Mouse (Mus musculus): Measurements from ENCODE around the gene Taf3. TPM values are rescaled to one million over a fixed set of nuclear protein-coding genes. Genes with fewer than 3 reads are reported as not detected.

The Taf3 gene
- 8.0 and 9.4 TPM in 2 replicates for polyA plus RNA-seq (2015; fragmentation: Nextera tagmentation; extraction: Ambion mirVana)

GRCm38 (mm10) chr2:10048461-10048860, at the start of gene Taf3:
TSS of gene Taf3 (minus strand) at chr2:10048596.
- Histone ChIP-seq H3K27ac (peak within 1 kb of the TSS; percentile 50; the same call in 1 of the 2 replicates), H3K27me3 (no peaks in the 10 kb centered on the region), H3K4me2 (peak within 1 kb of the TSS; percentile 86), H3K9me3 (replicated peaks) (no peaks in the 10 kb centered on the region), H3K9ac (peak within 1 kb of the TSS; percentile 91), H3K4me1 (replicated peaks) (peaks cover 20% of the 10 kb centered on the region), H3K4me3 (replicated peaks) (peak within 1 kb of the TSS; percentile 99), H3K36me3 (no peaks in the 10 kb centered on the region)
- ATAC-seq (ENCODE audit: low read depth), result peak; percentile 92
- peak; percentile 90 for DNase-seq
- WGBS (ENCODE audit: insufficient replicate concordance), result under 1% methylated on average over 36 of the region's 36 CpGs

- Histone ChIP-seq H3K4me3 (replicated peaks) (no peak overlapping the region), H3K4me1 (replicated peaks) (0 out of 2 replicates have a peak, but pooled peaks cover 5% of the 10 kb centered on the region), H3K9ac (no peak overlapping the region), H3K27me3 (no peaks in the 10 kb centered on the region), H3K9me3 (replicated peaks) (no peaks in the 10 kb centered on the region), H3K36me3 (peaks cover 42% of the 10 kb centered on the region), H3K27ac (0 out of 2 replicates have a peak overlapping the region, but pooled peaks have one; percentile 3), H3K4me2 (no peak overlapping the region)
- peak; percentile 67 for ATAC-seq (ENCODE audit: low read depth)
- DNase-seq, result no peak
- WGBS (ENCODE audit: insufficient replicate concordance), result 76% methylated on average over 14 of the region's 14 CpGs
These were observed 46.1 kb upstream of the Taf3 start for GRCm38 (mm10) chr2:10094327-10095100.

GRCm38 (mm10) chr2:10087256-10087850, 39.0 kb upstream of the Taf3 start:
- Histone ChIP-seq H3K4me3 (replicated peaks) (no peak overlapping the region), H3K4me2 (no peak overlapping the region), H3K9ac (no peak overlapping the region), H3K27ac (no peak overlapping the region), H3K27me3 (no peaks in the 10 kb centered on the region), H3K4me1 (replicated peaks) (peaks cover 24% of the 10 kb centered on the region), H3K9me3 (replicated peaks) (no peaks in the 10 kb centered on the region), H3K36me3 (peaks cover 82% of the 10 kb centered on the region)
- ATAC-seq (ENCODE audit: low read depth) (no peak), DNase-seq (no peak)
- WGBS (ENCODE audit: insufficient replicate concordance), result 82% methylated on average over 8 of the region's 8 CpGs

DNA sequence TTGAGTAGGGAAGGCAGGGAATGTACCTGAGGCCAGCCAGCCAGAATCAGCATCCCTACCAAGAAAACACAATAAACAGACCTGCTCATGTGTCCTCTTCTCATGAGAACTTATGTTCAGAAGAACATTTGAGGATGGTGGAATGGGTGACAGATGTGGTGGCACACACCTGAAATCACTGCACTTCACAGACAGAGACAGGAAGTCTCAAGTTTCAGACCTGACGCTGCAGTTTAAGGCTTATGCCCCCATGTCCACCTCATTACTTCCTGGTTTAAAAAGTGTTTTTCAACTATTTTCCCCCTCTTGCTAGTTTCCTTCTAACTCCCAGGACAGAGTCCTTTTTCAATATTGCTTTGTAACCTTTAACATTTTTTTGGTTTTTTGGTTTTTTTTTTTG, 34.3 kb upstream of the Taf3 start:
- ATAC-seq (ENCODE audit: low read depth) (no peak), DNase-seq (no peak)
- Histone ChIP-seq H3K4me3 (replicated peaks) (no peak overlapping the region; the same call in 1 of the 2 replicates), H3K9me3 (replicated peaks) (no peaks in the 10 kb centered on the region), H3K9ac (no peak overlapping the region), H3K4me2 (no peak overlapping the region), H3K4me1 (replicated peaks) (peaks cover 50% of the 10 kb centered on the region), H3K27ac (no peak overlapping the region), H3K27me3 (no peaks in the 10 kb centered on the region), H3K36me3 (peaks cover 41% of the 10 kb centered on the region)
- 70% methylated on average over 1 of the region's 1 CpGs for WGBS (ENCODE audit: insufficient replicate concordance)

- DNase-seq, result peak; percentile 15
- peak overlapping the region; percentile 78 for H3K4me2 ChIP-seq
- H3K4me1 ChIP-seq (replicated peaks), result peaks cover 57% of the 10 kb centered on the region
- WGBS (ENCODE audit: insufficient replicate concordance), result 58% methylated on average over 5 of the region's 5 CpGs
- H3K9me3 ChIP-seq (replicated peaks), result no peaks in the 10 kb centered on the region
- no peaks in the 10 kb centered on the region for H3K27me3 ChIP-seq
- peak overlapping the region; percentile 96 for H3K9ac ChIP-seq
- peak overlapping the region; percentile 87 for H3K4me3 ChIP-seq (replicated peaks)
- peak overlapping the region; percentile 39; the same call in 1 of the 2 replicates for H3K27ac ChIP-seq
- H3K36me3 ChIP-seq, result peaks cover 31% of the 10 kb centered on the region
- no peak for ATAC-seq (ENCODE audit: low read depth)
These were observed 33.2 kb upstream of the Taf3 start for GRCm38 (mm10) chr2:10081453-10082080.

DNA sequence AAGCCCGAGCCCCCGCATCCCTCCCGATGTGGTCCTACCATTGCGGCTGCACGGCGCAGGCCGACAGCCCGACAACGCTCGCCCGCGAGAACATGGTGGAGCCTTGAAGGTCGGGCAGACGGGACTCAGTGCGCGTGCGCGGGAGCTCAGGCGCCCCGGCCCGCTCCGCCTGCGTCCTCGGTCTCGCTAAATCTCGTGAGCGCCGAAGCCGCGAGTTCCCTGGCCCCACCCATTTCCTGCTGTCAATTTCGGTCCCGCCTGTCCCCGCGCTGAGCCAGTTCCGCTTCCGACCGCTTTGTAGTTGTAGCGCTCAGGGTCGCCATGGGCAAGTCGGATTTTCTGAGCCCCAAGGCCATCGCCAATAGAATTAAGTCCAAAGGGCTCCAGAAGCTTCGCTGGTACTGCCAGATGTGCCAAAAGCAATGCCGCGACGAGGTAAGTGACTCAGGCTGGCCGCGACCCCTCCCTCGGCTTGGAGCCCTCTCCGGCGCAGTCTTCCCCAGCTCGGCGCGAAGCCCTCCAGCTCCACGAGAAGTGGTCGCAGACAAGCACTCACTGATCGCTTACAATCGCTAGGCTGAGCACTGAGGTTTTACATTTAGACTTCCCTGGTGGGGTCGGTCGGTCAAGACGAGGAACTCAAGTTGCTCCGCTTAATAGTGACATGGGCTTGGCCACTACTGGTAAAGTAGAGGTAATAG, 32.1 kb upstream of the Taf3 start, which contains the start of the genes Atp5c1 and Kin:
TSS of gene Atp5c1 (minus strand) at position 201 of the 701 bp plus-strand sequence.
TSS of gene Kin (plus strand) at position 284 of the 701 bp plus-strand sequence.
- H3K9me3 ChIP-seq (replicated peaks), result no peaks in the 10 kb centered on the region
- no peaks in the 10 kb centered on the region for H3K27me3 ChIP-seq
- H3K36me3 ChIP-seq, result peaks cover 30% of the 10 kb centered on the region
- DNase-seq, result peak; percentile 95
- ATAC-seq (ENCODE audit: low read depth), result peak; percentile 91
- under 1% methylated on average over 61 of the region's 61 CpGs for WGBS (ENCODE audit: insufficient replicate concordance)
- peaks cover 64% of the 10 kb centered on the region for H3K4me1 ChIP-seq (replicated peaks)
- peak within 1 kb of the TSS; percentile 96 for H3K9ac ChIP-seq
- peak within 1 kb of the TSS; percentile 78 for H3K4me2 ChIP-seq
- H3K27ac ChIP-seq, result peak within 1 kb of the TSS; percentile 85
- peak within 1 kb of the TSS; percentile 87 for H3K4me3 ChIP-seq (replicated peaks)

DNA sequence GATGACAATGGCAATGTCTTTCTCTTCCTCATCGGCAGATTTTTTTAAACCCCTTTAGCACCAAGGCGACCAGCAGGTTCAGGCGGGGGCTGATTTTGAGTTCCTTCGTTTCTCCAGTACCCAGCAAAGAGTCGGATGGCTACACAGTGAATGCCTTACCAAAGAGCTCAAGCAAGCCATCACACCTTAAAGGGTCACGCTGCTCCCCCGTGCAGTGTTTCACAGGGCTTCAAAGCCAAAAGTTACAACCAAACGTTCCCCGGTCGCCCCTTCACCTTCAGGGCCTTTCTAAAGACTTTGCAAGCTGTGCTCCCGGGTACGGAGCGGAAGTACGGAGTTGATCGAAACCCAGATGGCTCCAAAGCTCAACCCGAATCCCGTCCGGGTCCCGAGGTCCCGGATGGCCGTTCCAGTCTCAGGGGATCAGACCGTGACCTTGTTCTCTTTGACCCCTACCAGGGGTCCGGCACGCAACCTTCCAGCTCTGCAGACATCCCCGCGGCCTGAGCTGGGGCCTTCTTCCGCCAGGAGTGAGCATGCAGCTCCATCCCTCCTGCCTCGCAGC, 31.4 kb upstream of the Taf3 start:
- H3K4me3 ChIP-seq (replicated peaks), result peak overlapping the region; percentile 87
- no peaks in the 10 kb centered on the region for H3K27me3 ChIP-seq
- DNase-seq (no peak), ATAC-seq (ENCODE audit: low read depth) (peak; percentile 41)
- peaks cover 29% of the 10 kb centered on the region for H3K36me3 ChIP-seq
- peak overlapping the region; percentile 96 for H3K9ac ChIP-seq
- peaks cover 64% of the 10 kb centered on the region for H3K4me1 ChIP-seq (replicated peaks)
- under 1% methylated on average over 28 of the region's 28 CpGs for WGBS (ENCODE audit: insufficient replicate concordance)
- H3K4me2 ChIP-seq, result peak overlapping the region; percentile 78
- H3K9me3 ChIP-seq (replicated peaks), result no peaks in the 10 kb centered on the region
- H3K27ac ChIP-seq, result peak overlapping the region; percentile 80

DNA sequence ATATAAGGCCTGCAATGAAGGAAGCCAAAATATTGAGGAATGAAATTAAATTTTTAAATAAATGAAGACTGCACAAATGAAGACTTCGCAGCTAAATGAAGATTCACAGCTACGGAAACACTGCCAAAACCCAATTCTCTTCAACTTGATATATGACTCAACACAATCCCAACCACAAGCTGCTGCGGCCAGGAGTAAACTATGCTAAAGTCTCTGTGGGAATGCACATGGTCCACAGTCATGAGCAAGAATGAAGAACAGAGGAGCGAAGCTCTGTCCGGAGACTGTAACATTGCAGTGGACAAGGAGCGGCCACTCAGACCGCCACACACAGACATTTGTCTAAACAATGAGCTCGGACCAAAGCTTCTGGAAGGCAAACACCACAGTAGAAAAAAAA, 28.3 kb upstream of the Taf3 start:
- DNase-seq (no peak), ATAC-seq (ENCODE audit: low read depth) (no peak)
- Histone ChIP-seq H3K27ac (no peak overlapping the region), H3K4me2 (no peak overlapping the region), H3K9me3 (replicated peaks) (no peaks in the 10 kb centered on the region), H3K4me1 (replicated peaks) (peaks cover 76% of the 10 kb centered on the region), H3K4me3 (replicated peaks) (no peak overlapping the region), H3K27me3 (no peaks in the 10 kb centered on the region), H3K9ac (no peak overlapping the region), H3K36me3 (peaks cover 37% of the 10 kb centered on the region)
- WGBS (ENCODE audit: insufficient replicate concordance), result 83% methylated on average over 8 of the region's 8 CpGs

GRCm38 (mm10) chr2:10074470-10074869, 26.1 kb upstream of the Taf3 start:
- DNase-seq (no peak), ATAC-seq (ENCODE audit: low read depth) (no peak)
- Histone ChIP-seq H3K4me3 (replicated peaks) (no peak overlapping the region), H3K9ac (no peak overlapping the region), H3K27ac (no peak overlapping the region), H3K9me3 (replicated peaks) (no peaks in the 10 kb centered on the region), H3K4me1 (replicated peaks) (peaks cover 74% of the 10 kb centered on the region), H3K36me3 (peaks cover 43% of the 10 kb centered on the region), H3K4me2 (no peak overlapping the region), H3K27me3 (no peaks in the 10 kb centered on the region)
- 64% methylated on average over 7 of the region's 7 CpGs for WGBS (ENCODE audit: insufficient replicate concordance)

DNA sequence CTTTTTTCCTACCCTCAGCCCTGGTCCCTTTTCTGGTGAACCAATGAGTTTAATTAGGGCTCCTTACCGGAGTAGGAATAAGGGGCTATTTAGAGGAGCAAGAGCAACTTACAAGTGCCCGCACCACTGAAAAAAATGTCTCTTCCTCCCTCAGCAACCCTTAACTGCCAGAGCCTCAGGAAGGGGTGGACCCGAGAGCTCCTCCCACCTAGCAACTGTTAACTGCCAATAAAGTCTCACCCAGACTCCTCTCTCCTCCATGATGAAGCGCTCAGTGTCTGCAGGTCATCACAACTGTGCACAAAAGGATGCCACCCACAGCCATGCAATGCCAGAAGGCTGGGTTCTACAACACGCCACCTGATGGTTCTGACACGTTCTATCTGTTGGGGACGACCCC, 23.4 kb upstream of the Taf3 start:
- ATAC-seq (ENCODE audit: low read depth), result peak; percentile 58; the same call in 1 of the 2 replicates
- Histone ChIP-seq H3K36me3 (peaks cover 69% of the 10 kb centered on the region), H3K4me3 (replicated peaks) (no peak overlapping the region)

More for the DNA sequence above, 23.4 kb upstream of the Taf3 start:
- no peaks in the 10 kb centered on the region for H3K27me3 ChIP-seq
- no peak for DNase-seq
- WGBS (ENCODE audit: insufficient replicate concordance), result 51% methylated on average over 7 of the region's 7 CpGs
- no peaks in the 10 kb centered on the region for H3K9me3 ChIP-seq (replicated peaks)
- no peak overlapping the region for H3K4me2 ChIP-seq
- H3K9ac ChIP-seq, result no peak overlapping the region
- H3K27ac ChIP-seq, result no peak overlapping the region
- peaks cover 52% of the 10 kb centered on the region for H3K4me1 ChIP-seq (replicated peaks)
